Mouse (Mus musculus): ENCODE data around the gene Lingo3. TPM values are rescaled to one million over a fixed set of nuclear protein-coding genes. Genes with fewer than 3 reads are reported as not detected.
A peak's percentile ranks its signal among the peaks of the same experiment; 100 is the strongest.
"Not testable (repeated sequence)": the region's sequence is repeated elsewhere in the genome, so short reads cannot be mapped to it uniquely, and the experiment has no call there.

Gene Lingo3
- polyA plus RNA-seq, 1 experiment: not detected

DNA sequence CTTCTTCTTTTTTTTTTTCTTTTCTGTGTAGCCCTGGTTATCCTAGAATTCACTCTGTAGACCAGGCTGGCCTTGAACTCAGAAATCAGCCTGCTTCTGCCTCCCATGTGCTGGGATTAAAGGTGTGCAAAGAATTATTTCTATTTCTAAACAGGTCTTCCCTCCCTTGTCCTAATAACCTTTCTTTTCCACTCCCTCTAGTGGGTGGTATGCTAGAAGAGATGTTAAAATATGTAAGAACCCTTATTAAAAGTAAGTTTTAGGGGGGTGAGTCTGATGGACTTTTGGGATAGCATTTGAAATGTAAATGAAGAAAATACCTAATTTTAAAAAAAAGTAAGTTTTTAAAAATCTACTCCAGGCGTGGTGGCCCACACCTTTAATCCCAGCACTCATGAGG, 20.5 kb downstream of the Lingo3 start:
- Histone ChIP-seq H3K4me1 (ENCODE audit: control insufficient read depth, insufficient read depth, low read length) (peaks cover 7% of the 10 kb centered on the region), H3K27ac (ENCODE audit: control insufficient read depth, insufficient read depth, low read depth, low read length, poor library complexity) (no peak overlapping the region), H3K4me3 (replicated peaks; ENCODE audit: control insufficient read depth, low read depth, low read length) (no peak overlapping the region)
- 67% methylated on average over 1 of the region's 1 CpGs for WGBS
- TF ChIP-seq POLR2A (IDR thresholded peaks at IDR 0.05; ENCODE audit: borderline replicate concordance, control insufficient read depth, low read depth, low read length) (no peak), CTCF (IDR thresholded peaks at IDR 0.05; ENCODE audit: control insufficient read depth, insufficient read depth, low read length) (no peak)

DNA sequence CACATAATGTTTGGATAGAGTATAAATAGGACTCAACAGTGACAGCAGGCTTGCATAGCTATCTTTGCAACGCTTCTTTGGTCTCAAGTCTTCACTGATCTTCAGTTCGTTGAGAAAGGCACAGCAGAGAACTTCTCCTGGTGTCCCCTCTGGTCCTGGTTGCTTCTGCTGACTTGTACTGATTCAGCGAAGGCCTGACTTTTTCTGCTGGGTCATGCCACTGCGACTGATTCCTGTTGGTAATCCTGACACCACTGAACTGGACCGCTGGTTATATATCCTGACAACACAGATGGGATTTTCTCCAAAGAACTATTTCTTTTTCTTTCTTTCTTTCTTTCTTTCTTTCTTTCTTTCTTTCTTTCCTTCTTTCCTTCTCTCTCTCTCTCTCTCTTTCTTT, 21.3 kb downstream of the Lingo3 start:
- 67% methylated on average over 5 of the region's 5 CpGs for WGBS
- no peak overlapping the region; the same call in 1 of the 2 replicates for H3K27ac ChIP-seq (ENCODE audit: control insufficient read depth, insufficient read depth, low read depth, low read length, poor library complexity)
- TF ChIP-seq POLR2A (IDR thresholded peaks at IDR 0.05; ENCODE audit: borderline replicate concordance, control insufficient read depth, low read depth, low read length): no peak
- TF ChIP-seq CTCF (IDR thresholded peaks at IDR 0.05; ENCODE audit: control insufficient read depth, insufficient read depth, low read length): no peak
- H3K4me3 ChIP-seq (replicated peaks; ENCODE audit: control insufficient read depth, low read depth, low read length): no peak overlapping the region
- H3K4me1 ChIP-seq (ENCODE audit: control insufficient read depth, insufficient read depth, low read length): peaks cover 6% of the 10 kb centered on the region

DNA sequence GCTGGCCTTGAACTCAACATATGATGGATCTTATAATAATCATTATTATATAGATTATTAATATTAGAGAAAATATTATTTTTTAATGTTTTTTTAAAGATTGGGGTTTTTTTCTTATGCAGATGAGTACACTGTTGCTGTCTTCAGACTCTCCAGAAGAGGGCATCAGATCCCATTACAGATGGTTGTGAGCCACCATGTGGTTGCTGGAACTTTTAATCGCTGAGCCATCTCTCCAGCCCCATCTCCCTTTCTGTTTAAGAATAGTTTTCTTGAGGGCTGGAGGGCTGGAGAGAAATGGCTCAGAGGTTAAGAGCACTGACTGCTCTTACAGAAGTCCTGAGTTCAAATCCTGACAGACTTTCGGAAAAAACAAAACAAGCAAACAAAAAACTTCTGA, 21.8 kb downstream of the Lingo3 start:
- peaks cover 6% of the 10 kb centered on the region for H3K4me1 ChIP-seq (ENCODE audit: control insufficient read depth, insufficient read depth, low read length)
- H3K27ac ChIP-seq (ENCODE audit: control insufficient read depth, insufficient read depth, low read depth, low read length, poor library complexity): no peak overlapping the region
- TF ChIP-seq POLR2A (IDR thresholded peaks at IDR 0.05; ENCODE audit: borderline replicate concordance, control insufficient read depth, low read depth, low read length) (no peak), CTCF (IDR thresholded peaks at IDR 0.05; ENCODE audit: control insufficient read depth, insufficient read depth, low read length) (0 out of 2 replicates have a peak, but pooled peaks have one; percentile 35)
- 47% methylated on average over 2 of the region's 2 CpGs for WGBS
- H3K4me3 ChIP-seq (replicated peaks; ENCODE audit: control insufficient read depth, low read depth, low read length): no peak overlapping the region

GRCm38 (mm10) chr10:80819406-80819805, 24.4 kb downstream of the Lingo3 start:
- Histone ChIP-seq H3K4me1 (ENCODE audit: control insufficient read depth, insufficient read depth, low read length) (peaks cover 4% of the 10 kb centered on the region), H3K4me3 (replicated peaks; ENCODE audit: control insufficient read depth, low read depth, low read length) (no peak overlapping the region), H3K27ac (ENCODE audit: control insufficient read depth, insufficient read depth, low read depth, low read length, poor library complexity) (peak overlapping the region; percentile 87)
- TF ChIP-seq CTCF (IDR thresholded peaks at IDR 0.05; ENCODE audit: control insufficient read depth, insufficient read depth, low read length) (no peak), POLR2A (IDR thresholded peaks at IDR 0.05; ENCODE audit: borderline replicate concordance, control insufficient read depth, low read depth, low read length) (no peak)
- 73% methylated on average over 3 of the region's 3 CpGs for WGBS

GRCm38 (mm10) chr10:80818599-80819281, 25.1 kb downstream of the Lingo3 start:
- H3K27ac ChIP-seq (ENCODE audit: control insufficient read depth, insufficient read depth, low read depth, low read length, poor library complexity): peak overlapping the region; percentile 78; the same call in 1 of the 2 replicates
- TF ChIP-seq POLR2A (IDR thresholded peaks at IDR 0.05; ENCODE audit: borderline replicate concordance, control insufficient read depth, low read depth, low read length) (no peak), CTCF (IDR thresholded peaks at IDR 0.05; ENCODE audit: control insufficient read depth, insufficient read depth, low read length) (no peak)
- H3K4me1 ChIP-seq (ENCODE audit: control insufficient read depth, insufficient read depth, low read length): peaks cover 3% of the 10 kb centered on the region
- no peak overlapping the region for H3K4me3 ChIP-seq (replicated peaks; ENCODE audit: control insufficient read depth, low read depth, low read length)
- WGBS: 59% methylated on average over 6 of the region's 6 CpGs

DNA sequence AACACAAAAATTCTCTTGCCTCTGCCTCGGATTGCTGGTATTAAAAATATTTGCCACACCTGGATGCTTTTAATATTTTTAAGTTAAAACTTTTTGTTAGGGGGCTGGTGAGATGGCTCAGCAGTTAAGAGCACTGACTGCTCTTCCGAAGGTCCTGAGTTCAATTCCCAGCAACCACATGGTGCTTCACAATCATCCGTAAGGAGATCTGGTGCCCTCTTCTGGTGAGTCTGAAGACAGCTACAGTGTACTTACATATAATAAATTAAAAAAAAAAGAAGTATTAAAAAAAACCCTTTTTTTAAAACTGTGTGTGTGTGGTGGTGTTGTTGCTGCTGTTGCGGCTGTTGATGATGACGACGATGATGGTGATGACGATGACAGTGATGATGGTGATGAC, 25.9 kb downstream of the Lingo3 start:
- H3K27ac ChIP-seq (ENCODE audit: control insufficient read depth, insufficient read depth, low read depth, low read length, poor library complexity): peak overlapping the region; percentile 78; the same call in 1 of the 2 replicates
- H3K4me1 ChIP-seq (ENCODE audit: control insufficient read depth, insufficient read depth, low read length); H3K4me3 ChIP-seq (replicated peaks; ENCODE audit: control insufficient read depth, low read depth, low read length): not testable (repeated sequence)
- 82% methylated on average over 7 of the region's 7 CpGs for WGBS

DNA sequence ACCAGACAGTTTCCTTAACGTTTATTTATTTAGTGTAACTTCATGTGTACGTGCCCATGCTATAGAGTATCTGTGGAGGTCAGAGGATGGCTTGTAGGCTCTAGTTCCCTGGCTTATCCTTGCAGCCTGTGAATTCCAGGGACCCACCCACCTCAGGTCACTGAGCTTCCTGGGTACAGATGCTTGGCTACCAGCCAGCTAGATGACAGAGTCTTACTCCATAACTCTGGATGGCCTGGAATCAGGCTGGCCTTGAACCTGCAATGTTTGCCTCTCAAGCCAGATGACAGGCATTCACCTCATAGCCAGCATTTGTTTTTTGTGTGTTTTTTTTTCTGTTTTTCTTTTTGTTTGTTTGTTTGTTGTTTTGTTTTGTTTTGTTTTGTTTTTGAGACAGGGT, 26.7 kb downstream of the Lingo3 start:
- TF ChIP-seq POLR2A (IDR thresholded peaks at IDR 0.05; ENCODE audit: borderline replicate concordance, control insufficient read depth, low read depth, low read length): no peak
- no peak for TF ChIP-seq CTCF (IDR thresholded peaks at IDR 0.05; ENCODE audit: control insufficient read depth, insufficient read depth, low read length)
- Histone ChIP-seq H3K4me1 (ENCODE audit: control insufficient read depth, insufficient read depth, low read length) (peaks cover 3% of the 10 kb centered on the region), H3K27ac (ENCODE audit: control insufficient read depth, insufficient read depth, low read depth, low read length, poor library complexity) (no peak overlapping the region), H3K4me3 (replicated peaks; ENCODE audit: control insufficient read depth, low read depth, low read length) (no peak overlapping the region)
- 77% methylated on average over 2 of the region's 2 CpGs for WGBS

DNA sequence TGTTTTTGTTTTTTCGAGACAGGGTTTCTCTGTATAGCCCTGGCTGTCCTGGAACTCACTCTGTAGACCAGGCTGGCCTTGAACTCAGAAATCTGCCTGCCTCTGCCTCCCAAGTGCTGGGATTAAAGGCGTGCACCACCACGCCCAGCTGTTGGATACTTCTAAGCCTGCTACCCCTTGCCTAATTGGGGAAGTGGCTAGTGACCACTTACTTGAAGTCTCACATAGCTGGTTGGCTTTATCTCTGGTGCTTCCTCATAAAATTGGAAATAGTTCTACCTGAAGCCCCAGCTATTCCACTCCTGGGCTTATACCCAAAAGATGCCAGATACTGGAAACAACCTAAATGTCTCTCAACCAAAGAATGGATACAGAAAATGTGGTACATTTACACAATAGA, 27.5 kb downstream of the Lingo3 start:
- 38% methylated on average over 3 of the region's 3 CpGs for WGBS
- H3K4me3 ChIP-seq (replicated peaks; ENCODE audit: control insufficient read depth, low read depth, low read length); H3K4me1 ChIP-seq (ENCODE audit: control insufficient read depth, insufficient read depth, low read length); H3K27ac ChIP-seq (ENCODE audit: control insufficient read depth, insufficient read depth, low read depth, low read length, poor library complexity): not testable (repeated sequence)

GRCm38 (mm10) chr10:80814800-80815199, 29.0 kb downstream of the Lingo3 start:
- no peak for TF ChIP-seq POLR2A (IDR thresholded peaks at IDR 0.05; ENCODE audit: borderline replicate concordance, control insufficient read depth, low read depth, low read length)
- no peak for TF ChIP-seq CTCF (IDR thresholded peaks at IDR 0.05; ENCODE audit: control insufficient read depth, insufficient read depth, low read length)
- H3K4me3 ChIP-seq (replicated peaks; ENCODE audit: control insufficient read depth, low read depth, low read length): no peak overlapping the region
- peaks cover 3% of the 10 kb centered on the region for H3K4me1 ChIP-seq (ENCODE audit: control insufficient read depth, insufficient read depth, low read length)
- WGBS: 57% methylated on average over 7 of the region's 7 CpGs
- no peak overlapping the region for H3K27ac ChIP-seq (ENCODE audit: control insufficient read depth, insufficient read depth, low read depth, low read length, poor library complexity)
